Mouse (Mus musculus) layer of hippocampus, postnatal 25 days (tissue): ENCODE results near the gene Ralb. TPM values are rescaled to one million over a fixed set of nuclear protein-coding genes. Genes with fewer than 3 reads are reported as not detected.
A peak's percentile ranks its signal among the peaks of the same experiment; 100 is the strongest.

Experiments used
- DNase-seq, 2 experiments: peaks; one replicate each; pipeline ENCODE4 v3.0.0; 2022; ENCODE audit warnings: mixed read lengths in 2 of 2, low spot score in 1 of 2; ENCODE audit errors: extremely low spot score in 1 of 2
- total RNA-seq, 2 experiments: library from RNA; stranded (reverse); gene quantifications; 2 replicates each; pipeline ENCODE4 v1.2.3; 2021

The Ralb gene
- total RNA-seq, 2 experiments from 2014 or later, result 21.4 to 23.5 TPM

DNA sequence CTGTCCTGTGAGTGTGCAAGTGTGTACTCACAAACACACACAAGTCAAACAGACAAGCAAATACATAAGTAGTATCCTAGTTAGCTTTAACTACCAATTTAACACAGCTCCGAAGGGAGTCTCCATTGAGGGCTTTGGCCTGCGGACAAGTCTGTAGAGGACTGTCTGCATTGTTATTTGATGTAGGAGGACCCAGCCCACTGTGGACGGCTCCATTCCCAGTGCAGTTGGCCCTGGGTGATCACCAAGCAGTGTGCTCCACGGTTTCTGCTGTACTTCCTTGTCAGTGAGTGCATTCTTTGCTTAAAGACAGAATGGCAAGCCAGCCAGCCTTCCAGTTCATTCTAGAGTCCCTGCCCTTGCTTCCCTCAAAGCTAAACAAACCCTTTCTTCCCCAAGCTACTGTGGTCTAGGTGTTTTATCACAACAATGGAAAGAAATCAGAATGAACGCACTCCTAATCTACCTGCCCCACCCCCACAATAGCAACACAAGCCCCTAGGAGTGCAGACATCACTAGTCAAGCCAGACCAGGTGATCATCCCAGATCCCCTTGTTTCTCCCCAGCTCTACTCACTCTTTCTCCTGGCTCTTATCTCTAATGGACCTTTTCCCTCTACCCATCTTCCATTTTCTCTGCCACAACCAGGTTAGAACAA is 7.1 kb downstream of the Ralb start:
- DNase-seq, result no peak

DNA sequence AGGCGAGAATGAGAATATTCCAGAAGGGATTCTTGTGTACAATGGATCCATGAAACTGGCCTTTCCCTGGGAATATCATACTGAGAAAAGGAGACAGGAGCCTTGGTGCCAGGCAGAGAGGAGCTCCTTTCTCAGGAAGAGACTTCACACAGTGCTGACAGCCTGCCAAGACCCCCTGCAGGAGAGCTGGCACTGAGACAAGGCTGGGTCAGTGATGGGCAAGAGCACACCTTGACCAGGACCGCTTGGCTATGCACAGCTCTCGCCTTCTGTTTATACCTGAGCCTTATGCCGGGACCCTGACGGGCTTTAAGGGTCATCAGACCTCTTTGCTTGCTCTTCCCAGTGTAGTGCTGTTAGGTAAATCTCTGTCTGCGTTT is 9.2 kb downstream of the Ralb start:
- DNase-seq, result no peak

- DNase-seq, result no peak
Measured at GRCm38 (mm10) chr1:119494712-119495395, 9.7 kb downstream of the Ralb start.

- no peak for DNase-seq
Measured at GRCm38 (mm10) chr1:119494024-119494711, 10.4 kb downstream of the Ralb start.

GRCm38 (mm10) chr1:119492505-119492904 is 12.1 kb downstream of the Ralb start:
- no peak for DNase-seq

DNA sequence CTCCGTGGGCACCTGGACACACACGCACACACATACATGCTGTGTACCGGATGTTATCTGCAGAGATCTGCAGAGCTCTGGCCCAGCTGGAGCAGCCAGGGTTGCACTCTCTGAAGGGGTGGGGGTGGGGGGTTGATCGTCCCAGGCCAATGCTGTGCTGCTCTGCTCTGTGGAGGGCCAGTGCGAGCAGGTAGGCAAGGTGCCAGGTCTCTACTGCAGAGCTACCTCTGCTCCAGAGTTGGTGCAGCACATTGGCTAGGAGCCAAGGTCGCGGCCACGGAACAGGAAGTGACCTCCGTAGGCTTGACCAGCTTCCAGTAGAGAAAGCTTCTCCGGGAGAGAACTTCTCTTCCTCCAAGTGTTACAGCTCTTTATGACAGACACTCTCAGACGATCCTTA is 12.5 kb downstream of the Ralb start:
- no peak for DNase-seq

DNA sequence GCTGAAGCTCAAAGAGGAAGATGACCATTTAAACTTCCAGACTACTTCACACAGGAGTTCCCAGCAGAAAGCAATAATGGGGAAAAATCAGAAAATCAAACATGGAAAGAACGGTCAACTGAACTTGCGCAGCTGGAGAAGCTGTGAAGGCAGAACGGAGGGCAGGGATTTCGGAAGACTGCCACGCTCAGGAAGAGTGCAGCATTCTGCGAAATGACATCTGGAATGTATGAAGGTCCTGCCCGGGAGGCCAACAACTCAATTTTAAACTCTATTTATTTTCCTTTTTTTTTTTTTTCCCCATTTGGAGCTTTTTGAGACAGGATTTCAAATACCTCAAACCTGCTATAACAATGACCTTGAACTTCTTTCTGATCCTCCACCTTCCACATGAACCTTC is 13.8 kb downstream of the Ralb start:
- no peak for DNase-seq

- no peak for DNase-seq
Measured at GRCm38 (mm10) chr1:119487917-119488590, 16.5 kb downstream of the Ralb start.

DNA sequence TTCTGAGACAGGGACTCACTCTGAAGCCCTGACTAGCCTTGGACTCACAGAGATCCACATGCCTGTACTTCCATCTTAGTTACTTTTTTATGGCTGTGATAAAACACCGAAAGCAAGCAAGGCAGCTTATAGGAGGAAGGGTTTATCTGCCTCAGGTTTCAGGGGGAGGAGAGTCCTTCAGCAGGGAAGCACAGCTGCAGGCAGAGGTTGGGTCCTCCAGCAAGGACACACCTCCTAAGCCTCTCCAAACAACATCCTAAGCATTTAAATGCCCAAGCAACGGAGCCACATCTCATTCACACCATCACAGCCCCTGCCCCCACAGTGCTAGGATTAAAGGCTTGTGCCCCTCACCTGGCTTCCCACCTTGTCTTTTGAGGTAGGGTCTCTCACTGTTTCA is 18.8 kb downstream of the Ralb start:
- DNase-seq, result no peak

- no peak for DNase-seq
Measured at GRCm38 (mm10) chr1:119484457-119484856, 20.1 kb downstream of the Ralb start.

GRCm38 (mm10) chr1:119482891-119483290 is 21.7 kb downstream of the Ralb start:
- no peak for DNase-seq

- DNase-seq, result no peak
Measured at GRCm38 (mm10) chr1:119481205-119481932, 23.2 kb downstream of the Ralb start.

- DNase-seq, result no peak
Measured at GRCm38 (mm10) chr1:119480678-119481077, 23.9 kb downstream of the Ralb start.

GRCm38 (mm10) chr1:119479641-119480040 is 25.0 kb downstream of the Ralb start:
- no peak for DNase-seq

- no peak for DNase-seq
Measured at GRCm38 (mm10) chr1:119476905-119477353, 27.7 kb downstream of the Ralb start.

DNA sequence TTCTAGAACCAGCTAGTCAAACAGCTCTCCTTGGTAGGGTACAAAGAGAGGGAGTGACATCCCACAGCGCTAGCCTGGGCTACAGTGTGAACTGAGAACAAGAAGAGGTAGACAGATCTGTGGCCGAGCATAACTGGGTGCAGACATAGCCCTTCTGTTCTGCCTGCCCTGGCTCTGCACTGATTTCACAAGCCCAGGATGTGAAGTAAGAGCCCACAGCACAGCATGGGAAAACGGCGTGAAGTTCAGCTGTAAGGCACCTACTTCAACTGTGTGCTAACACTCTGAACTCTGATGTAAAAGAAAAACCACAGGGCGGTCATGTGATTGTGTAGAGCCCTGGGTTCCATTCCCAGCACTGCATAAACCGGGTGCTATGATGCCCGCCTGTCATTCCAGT is 29.9 kb downstream of the Ralb start:
- DNase-seq, result no peak

DNA sequence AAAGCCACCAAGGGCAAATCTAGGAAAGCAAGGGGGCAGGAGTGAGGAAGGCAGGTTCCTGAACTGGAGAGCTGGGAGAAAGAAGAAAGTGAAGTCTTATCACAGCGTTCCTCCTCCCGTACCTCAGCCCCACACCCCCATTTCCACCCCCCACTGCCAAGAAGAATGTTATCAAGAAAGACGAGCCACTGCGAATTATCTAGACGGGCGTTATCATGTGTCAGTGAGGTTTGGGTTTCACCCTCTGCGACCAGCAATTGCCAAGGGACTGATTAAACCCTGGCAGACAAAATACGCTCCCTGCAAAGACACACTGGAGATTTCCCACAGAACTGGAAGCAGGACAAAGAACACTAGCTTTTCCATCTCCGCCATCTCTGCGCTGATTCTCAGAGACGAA is 31.9 kb downstream of the Ralb start:
- DNase-seq, result no peak

GRCm38 (mm10) chr1:119471793-119472396 is 32.7 kb downstream of the Ralb start:
- DNase-seq, result no peak

DNA sequence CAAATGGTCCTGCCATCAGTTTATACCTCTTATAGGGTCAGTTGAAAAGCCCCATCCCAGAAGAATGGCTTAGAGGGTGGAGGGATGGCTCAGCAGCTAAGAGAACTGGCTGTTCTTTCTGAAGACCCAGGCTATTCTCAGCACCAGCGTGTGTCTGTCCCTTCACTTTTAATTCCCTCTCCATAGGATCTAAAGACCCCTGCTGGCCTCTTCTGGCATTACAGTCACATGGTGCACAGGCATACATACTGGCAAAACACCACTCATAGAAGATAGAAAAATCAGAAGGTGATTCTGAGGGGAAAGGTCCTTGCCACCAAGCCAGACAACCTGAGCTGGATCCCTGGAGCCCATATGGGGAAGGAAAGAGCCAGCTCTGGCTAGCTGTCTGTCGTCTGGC is 41.2 kb downstream of the Ralb start:
- DNase-seq, result peak in 1 of 2 experiments; percentile 59

DNA sequence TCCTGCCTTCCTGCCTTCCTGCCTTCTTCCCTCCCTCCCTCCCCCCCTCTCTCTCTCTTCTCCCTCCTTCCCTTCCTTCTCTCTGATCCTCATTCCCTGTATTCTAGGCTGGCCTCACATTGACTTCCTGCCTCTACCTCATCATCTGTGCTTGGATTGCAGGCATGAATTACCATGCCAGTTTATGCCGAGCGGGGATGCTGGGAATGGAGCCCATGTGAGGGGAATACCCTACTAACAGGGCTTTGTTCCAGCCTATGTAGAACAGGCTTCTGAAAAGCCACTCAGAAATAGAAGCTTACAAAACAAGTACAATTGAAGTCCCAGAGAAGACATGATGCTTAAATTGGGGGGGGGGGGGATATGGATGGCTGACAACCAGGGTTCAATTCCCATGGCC is 44.5 kb downstream of the Ralb start:
- no peak for DNase-seq
